Mouse (Mus musculus): ENCODE measurements around the gene Rpp30. TPM values are rescaled to one million over a fixed set of nuclear protein-coding genes. Genes with fewer than 3 reads are reported as not detected.

The Rpp30 gene
- total RNA-seq, 2 experiments from 2014 or later = 16.0 to 20.3 TPM

- DNase-seq = no peak
These were observed 44.9 kb downstream of the Rpp30 start for GRCm38 (mm10) chr19:36128440-36128839.

- peak; percentile 34 for DNase-seq
These were observed 45.7 kb downstream of the Rpp30 start for GRCm38 (mm10) chr19:36129213-36129612.

GRCm38 (mm10) chr19:36129643-36130042 is 46.1 kb downstream of the Rpp30 start:
- DNase-seq = no peak

DNA sequence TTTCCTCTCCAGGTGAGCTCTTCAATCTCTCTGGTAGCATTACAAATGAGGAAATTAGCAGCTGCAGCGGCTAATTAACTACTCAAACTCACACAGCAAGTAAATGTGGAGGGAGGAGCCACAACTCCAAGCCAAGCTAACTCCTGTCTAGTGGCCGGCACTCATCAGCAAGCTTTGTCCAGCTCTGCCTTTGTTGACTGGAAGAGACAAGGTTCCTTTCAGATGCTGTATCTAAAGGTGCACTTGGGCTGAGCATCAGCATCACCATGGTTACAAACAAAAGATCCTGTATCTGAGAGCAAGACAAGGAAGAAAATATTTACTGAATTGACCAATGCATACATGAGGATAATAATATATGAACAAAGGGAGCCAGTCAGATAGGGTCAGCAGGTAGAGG is 46.7 kb downstream of the Rpp30 start:
- no peak for DNase-seq

- no peak for DNase-seq
These were observed 48.5 kb downstream of the Rpp30 start for GRCm38 (mm10) chr19:36131990-36132389.

DNA sequence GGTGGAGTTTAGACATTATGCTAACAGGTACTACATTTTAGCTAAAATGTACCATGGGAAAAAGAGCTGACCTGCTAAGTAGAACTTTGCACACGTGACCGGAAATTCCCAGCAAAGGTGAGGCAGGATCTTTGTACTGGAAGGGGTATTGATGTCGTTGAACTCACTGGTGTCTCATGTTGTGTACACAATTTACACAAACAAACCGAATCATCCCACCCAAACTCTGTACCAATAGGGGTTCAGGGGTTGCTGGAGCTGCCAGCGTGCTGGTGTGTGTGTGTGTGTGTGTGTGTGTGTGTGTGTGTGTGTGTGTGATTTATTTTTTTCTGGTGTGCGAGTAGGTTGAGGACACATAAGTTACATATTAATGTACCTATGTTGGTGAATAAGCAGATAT is 49.5 kb downstream of the Rpp30 start:
- DNase-seq = no peak

- DNase-seq = no peak
These were observed 50.2 kb downstream of the Rpp30 start for GRCm38 (mm10) chr19:36133731-36134130.

DNA sequence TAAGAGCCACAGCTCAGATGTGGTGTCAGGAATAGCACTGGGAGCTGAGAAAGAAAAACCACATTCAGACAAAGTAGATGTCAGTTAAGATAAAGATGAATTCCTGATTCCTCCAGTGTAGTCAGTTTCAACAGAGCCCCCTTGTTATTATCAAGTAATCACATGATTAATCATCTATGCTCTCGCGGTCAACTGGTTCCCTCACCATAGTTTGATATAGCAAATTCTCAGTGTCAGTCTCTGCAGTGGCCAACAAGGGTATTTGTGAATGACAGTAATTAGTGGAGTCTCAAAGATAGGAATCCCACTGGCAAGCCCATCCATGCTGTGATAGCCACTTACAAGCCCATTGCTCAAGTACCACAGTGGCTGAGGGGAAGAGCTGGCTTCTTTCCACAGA is 60.1 kb downstream of the Rpp30 start:
- DNase-seq = no peak

- DNase-seq = no peak
These were observed 65.1 kb downstream of the Rpp30 start for GRCm38 (mm10) chr19:36148578-36148977.

DNA sequence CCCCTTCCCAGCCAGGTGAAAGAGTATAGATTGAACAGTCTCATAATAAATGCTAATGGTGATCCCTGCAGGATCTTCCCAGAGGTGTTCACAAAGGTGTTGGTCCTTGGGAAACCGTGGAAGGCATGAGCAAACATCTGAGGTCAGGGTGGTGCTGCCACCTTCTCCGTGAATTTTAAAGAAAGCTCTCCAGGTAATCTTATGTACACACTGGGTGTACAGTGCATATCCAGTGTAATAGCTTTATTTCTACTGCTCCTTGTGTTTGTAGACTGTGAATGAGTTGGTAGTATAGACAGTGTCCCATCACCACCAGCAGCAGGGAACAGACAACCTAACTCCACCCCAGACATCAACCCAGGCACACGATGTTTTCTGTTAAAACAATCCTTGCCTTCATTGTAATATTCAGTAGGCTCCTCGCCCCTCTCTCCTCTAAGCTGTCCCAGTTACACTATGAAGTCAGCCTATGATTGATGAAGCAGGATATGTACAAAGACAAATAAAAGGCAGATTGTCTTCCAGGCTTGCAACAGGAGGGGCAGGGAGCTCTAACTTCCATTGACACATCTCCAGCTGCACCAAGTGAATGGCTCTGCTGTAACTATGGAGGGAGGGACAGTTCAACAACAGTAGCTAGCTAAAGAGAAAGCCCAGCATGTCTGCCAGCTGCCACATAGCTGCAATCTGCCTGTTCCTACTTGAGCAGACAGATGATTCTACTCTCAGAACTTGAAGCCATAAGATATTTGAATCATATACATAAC is 66.9 kb downstream of the Rpp30 start:
- no peak for DNase-seq

Other genes with a start within 250 kb of the Rpp30 start
- under 1 TPM; 0.30 to 0.39 TPM for gene Htr7, start 26.2 kb upstream of the Rpp30 start, total RNA-seq (2021)
- gene Ankrd1, start 36.4 kb downstream of the Rpp30 start, total RNA-seq (2021) = 1 to 10 TPM in 1 of 2 experiments, under 1 TPM in 1; 0.66 to 1.5 TPM